Mouse (Mus musculus): ENCODE data around the gene Xab2.

GRCm38 (mm10) chr8:3645804-3646203, 24.7 kb upstream of the Xab2 start:
- TF ChIP-seq POLR2A (IDR thresholded peaks at IDR 0.05; ENCODE audit: borderline replicate concordance, extremely low read depth, insufficient read depth, insufficient read length, poor library complexity, severe bottlenecking): no peak
- no peak for TF ChIP-seq CTCF (IDR thresholded peaks at IDR 0.05; ENCODE audit: borderline replicate concordance, extremely low read depth, insufficient read depth, insufficient read length)

Measured in brain, embryonic 14.5 days (tissue).